Mouse (Mus musculus) cerebellum, adult (tissue): ENCODE results near the gene Olfr1424.

ENCODE experiments used
- ATAC-seq: cut with Nextera tagmentation; 2 replicates; pipeline ENCODE4 v1.9.2; 2017; ENCODE audit warnings: mild to moderate bottlenecking, moderate library complexity, mixed read lengths; ENCODE audit not compliant: insufficient number of reproducible peaks, low FRiP score, low TSS enrichment

Olfr1424 gene

DNA sequence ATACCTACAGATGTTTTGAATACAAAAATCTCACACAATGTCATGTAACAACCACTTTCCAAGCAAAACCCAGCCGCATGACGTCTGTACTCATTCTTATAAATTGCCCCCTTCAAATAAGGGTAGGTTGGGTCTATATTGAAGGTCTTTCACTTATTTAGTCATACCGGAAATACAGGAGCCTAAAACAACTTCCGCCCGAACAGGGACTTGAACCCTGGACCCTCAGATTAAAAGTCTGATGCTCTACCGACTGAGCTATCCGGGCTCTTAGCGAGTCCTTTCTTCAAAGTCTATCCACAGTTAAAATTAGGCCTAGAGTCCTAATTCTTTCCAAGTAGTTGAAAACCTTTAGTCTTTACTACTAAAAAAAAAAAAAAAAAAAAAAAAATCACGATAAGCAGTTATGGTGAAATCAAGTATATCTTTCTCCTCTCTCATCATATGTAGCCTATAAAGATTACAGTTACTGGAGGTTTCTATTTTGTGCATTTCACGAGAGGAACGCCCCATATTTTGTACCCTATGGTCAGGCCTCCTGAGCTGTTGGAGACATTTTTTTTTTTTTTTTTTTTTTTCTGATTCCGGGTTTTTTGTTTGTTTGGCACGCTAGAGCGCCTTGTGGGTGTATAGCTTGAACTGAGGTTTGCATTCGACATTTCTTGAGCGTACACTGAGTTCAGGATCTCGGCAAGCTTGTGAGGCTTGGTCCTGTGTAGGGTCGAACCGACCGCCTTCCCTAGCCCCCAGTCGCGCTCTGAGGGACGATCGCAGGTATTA is 52.8 kb downstream of the Olfr1424 start:
- ATAC-seq, result no peak
